7 mouse cellular contexts compared by ENCODE assay signal in genomic region chr11:117345022-117345765, GRCm38 (mm10).
DNase-seq lines count a peak whose midpoint lies in the region; ATAC-seq and TF ChIP-seq lines count a peak whose summit lies in the region.

No protein-coding gene starts in this region.

- peak overlapping the region; percentile 4 for H3K4me2 ChIP-seq in intestine, embryonic 14.5 days (ENCODE audit: low read length)

- H3K9me3 ChIP-seq in forebrain, embryonic 10.5 days = no peaks in the 10 kb centered on the region
- no peaks in the 10 kb centered on the region for H3K9me3 ChIP-seq in intestine, embryonic 14.5 days (ENCODE audit: control insufficient read depth, low read length)

- no peak overlapping the region for H3K9ac ChIP-seq in intestine, embryonic 14.5 days (ENCODE audit: low read length)

- peak; percentile 74 to 75 for DNase-seq in lung, adult 18-20 months
- no peak for DNase-seq in lung, adult 2 months
- peak; percentile 39 for DNase-seq in forebrain, embryonic 10.5 days (ENCODE audit: extremely low spot score, low spot score)
- DNase-seq in intestine, embryonic 14.5 days (ENCODE audit: low spot score) = peak; percentile 85
- peak; percentile 72 to 74 for DNase-seq in urinary bladder, postnatal 4 days (ENCODE audit: low spot score in 2 of 2)
- no peak for DNase-seq in layer of hippocampus, adult 9-10 months (ENCODE audit: low spot score)

- H3K4me1 ChIP-seq in lung, adult 2 months (ENCODE audit: control insufficient read depth, insufficient read depth, low read length) = peaks cover 13% of the 10 kb centered on the region
- H3K4me1 ChIP-seq in forebrain, embryonic 10.5 days = peaks cover 98% of the 10 kb centered on the region
- H3K4me1 ChIP-seq in intestine, embryonic 14.5 days (replicated peaks; ENCODE audit: control insufficient read depth, insufficient read depth, low read length) = peaks cover 72% of the 10 kb centered on the region

- ATAC-seq in intestine, embryonic 14.5 days (replicated peaks; ENCODE audit: low FRiP score, low TSS enrichment, low read depth) = peak; percentile 58
- ATAC-seq in megakaryocyte, adult 5-6 weeks (ENCODE audit: poor library complexity, severe bottlenecking) = peak; percentile 49

- H3K27ac ChIP-seq in forebrain, embryonic 10.5 days = peak overlapping the region; percentile 82
- H3K27ac ChIP-seq in intestine, embryonic 14.5 days (ENCODE audit: low read depth) = peak overlapping the region; percentile 67

- no peaks in the 10 kb centered on the region for H3K27me3 ChIP-seq in forebrain, embryonic 10.5 days (ENCODE audit: poor library complexity, severe bottlenecking)
- H3K27me3 ChIP-seq in intestine, embryonic 14.5 days (replicated peaks; ENCODE audit: control insufficient read depth, insufficient read depth, low read length) = no peaks in the 10 kb centered on the region

- no peak overlapping the region for H3K4me3 ChIP-seq in lung, adult 2 months (replicated peaks; ENCODE audit: extremely low read depth, low read depth, low read length)
- peak overlapping the region; percentile 9 for H3K4me3 ChIP-seq in forebrain, embryonic 10.5 days
- H3K4me3 ChIP-seq in intestine, embryonic 14.5 days (ENCODE audit: low read depth, low read length) = no peak overlapping the region

- TF ChIP-seq POLR2A in lung, adult 2 months (IDR thresholded peaks at IDR 0.05; ENCODE audit: borderline replicate concordance, extremely low read depth, low read depth, low read length) = no peak

- H3K36me3 ChIP-seq in forebrain, embryonic 10.5 days (replicated peaks) = peaks cover 21% of the 10 kb centered on the region
- H3K36me3 ChIP-seq in intestine, embryonic 14.5 days (ENCODE audit: control insufficient read depth, insufficient read depth, low read length) = no peaks in the 10 kb centered on the region

- TF ChIP-seq CTCF in lung, adult 2 months (IDR thresholded peaks at IDR 0.05; ENCODE audit: insufficient read depth, low read length) = no peak

- 32% methylated on average over 12 of the region's 12 CpGs for WGBS in lung, adult 2 months
- WGBS in forebrain, embryonic 10.5 days = 45% methylated on average over 12 of the region's 12 CpGs
- 29% methylated on average over 12 of the region's 12 CpGs for WGBS in intestine, embryonic 14.5 days

Comparison
In these comparisons a context has a peak if more than half of its experiments do, and no peak if none do; other contexts are left out.
1. DNase-seq: peak in lung, adult 18-20 months (2 of 2), forebrain, embryonic 10.5 days (single experiment), intestine, embryonic 14.5 days (single experiment) and urinary bladder, postnatal 4 days (2 of 2); none in lung, adult 2 months (single experiment) and layer of hippocampus, adult 9-10 months (single experiment).